Mouse (Mus musculus): Measurements from ENCODE around the gene Map3k5. TPM values are rescaled to one million over a fixed set of nuclear protein-coding genes. Genes with fewer than 3 reads are reported as not detected.

Gene Map3k5
- total and polyA plus RNA-seq, 3 experiments = 15.8 to 31.0 (median 27.6) TPM

- Histone ChIP-seq H3K9me3 (replicated peaks; ENCODE audit: low read length) (peaks cover 1% of the 10 kb centered on the region), H3K36me3 (replicated peaks in 1 of 2; ENCODE audit: control insufficient read depth in 1 of 2, insufficient read depth in 1 of 2, low read length in 1 of 2) (peaks cover 35 to 78% of the 10 kb centered on the region in 2 experiments), H3K79me2 (replicated peaks; ENCODE audit: control insufficient read depth, extremely low read depth, insufficient read depth, poor library complexity, severe bottlenecking) (no peaks in the 10 kb centered on the region), H3K4me3 (replicated peaks in 1 of 3; ENCODE audit: low read depth in 2 of 3, low read length in 2 of 3, poor library complexity in 1 of 3) (no peak overlapping the region), H3K9ac (ENCODE audit: insufficient read depth, low read depth) (no peak overlapping the region), H3K4me2 (ENCODE audit: insufficient read depth, low read depth, poor library complexity, severe bottlenecking) (no peak overlapping the region), H3K4me1 (ENCODE audit: control insufficient read depth in 1 of 2, insufficient read depth in 2 of 2) (no peaks in the 10 kb centered on the region), H3K27me3 (replicated peaks) (no peaks in the 10 kb centered on the region), H3K27ac (ENCODE audit: insufficient read depth, low read depth) (no peak overlapping the region)
- dilution Hi-C loops (cut with MboI; ENCODE audit: extremely low pct_ligation_motif_present, extremely low pct_unique_long_range_greater_than_20kb, low sequenced_read_pairs) = no loop called here
- in situ Hi-C loops (cut with MboI; ENCODE audit: low pct_ligation_motif_present, low pct_unique_long_range_greater_than_20kb, low sequenced_read_pairs) = no loop called here
- no peak for DNase-seq (ENCODE audit: extremely low read depth)
- TF ChIP-seq NRF1 (IDR thresholded peaks at IDR 0.05; ENCODE audit: low read depth, low read length) = no peak
- no peak for TF ChIP-seq MYC (IDR thresholded peaks at IDR 0.05; ENCODE audit: low read depth, low read length)
- no peak for TF ChIP-seq MXI1 (IDR thresholded peaks at IDR 0.05; ENCODE audit: low read depth, low read length)
- no peak for TF ChIP-seq MAZ (IDR thresholded peaks at IDR 0.05; ENCODE audit: low read depth, low read length)
- no peak for TF ChIP-seq KAT2A (IDR thresholded peaks at IDR 0.05; ENCODE audit: insufficient replicate concordance, low read length)
- TF ChIP-seq JUN (IDR thresholded peaks at IDR 0.05; ENCODE audit: insufficient read depth, low read depth, low read length) = no peak
- TF ChIP-seq HCFC1 (IDR thresholded peaks at IDR 0.05; ENCODE audit: low read depth, low read length) = no peak
- TF ChIP-seq UBTF (IDR thresholded peaks at IDR 0.05; ENCODE audit: low read depth, low read length) = no peak
- no peak for TF ChIP-seq EP300 (IDR thresholded peaks at IDR 0.05; ENCODE audit: low read length)
- TF ChIP-seq USF2 (conservative IDR thresholded peaks at IDR 0.05; ENCODE audit: low read depth, low read length) = no peak
- TF ChIP-seq TCF12 (IDR thresholded peaks at IDR 0.05; ENCODE audit: low read depth, low read length) = no peak
- TF ChIP-seq ZNF384 (IDR thresholded peaks at IDR 0.05; ENCODE audit: low read depth, low read length) = no peak
- TF ChIP-seq RCOR1 (conservative IDR thresholded peaks at IDR 0.05; ENCODE audit: low read depth, low read length) = no peak
Observed at GRCm38 (mm10) chr10:20087841-20088240, 153.6 kb downstream of the Map3k5 start.

DNA sequence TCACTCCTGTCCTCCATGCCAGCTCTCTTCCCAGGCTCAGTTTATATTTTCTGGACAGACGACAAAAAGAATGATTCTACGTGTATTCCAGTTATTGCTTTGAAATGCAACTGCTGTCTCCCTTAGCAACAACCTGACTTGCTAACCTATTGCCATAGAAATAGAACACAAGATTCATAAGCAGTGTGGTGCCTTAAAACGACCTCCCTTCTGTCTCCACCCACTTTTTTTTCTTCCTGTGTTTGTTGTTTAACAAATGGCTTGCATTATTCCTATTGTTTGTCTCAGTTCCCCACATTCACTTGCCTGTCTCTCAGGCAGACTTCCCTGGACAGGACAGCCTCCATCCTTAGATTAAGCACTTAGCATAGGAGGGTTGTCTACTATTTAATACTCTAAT lies 154.8 kb downstream of the Map3k5 start:
- in situ Hi-C loops (cut with MboI; ENCODE audit: low pct_ligation_motif_present, low pct_unique_long_range_greater_than_20kb, low sequenced_read_pairs) = no loop called here

More for the DNA sequence above, 154.8 kb downstream of the Map3k5 start:
- peaks cover 35 to 79% of the 10 kb centered on the region in 2 experiments for H3K36me3 ChIP-seq (replicated peaks in 1 of 2; ENCODE audit: control insufficient read depth in 1 of 2, insufficient read depth in 1 of 2, low read length in 1 of 2)
- no peak for TF ChIP-seq ZKSCAN1 (IDR thresholded peaks at IDR 0.05; ENCODE audit: borderline replicate concordance, low read depth, low read length)
- TF ChIP-seq MAFK (IDR thresholded peaks at IDR 0.05; ENCODE audit: insufficient replicate concordance, low read length) = no peak
- TF ChIP-seq NRF1 (IDR thresholded peaks at IDR 0.05; ENCODE audit: low read depth, low read length) = no peak
- TF ChIP-seq KAT2A (IDR thresholded peaks at IDR 0.05; ENCODE audit: insufficient replicate concordance, low read length) = no peak
- TF ChIP-seq IRF4 (IDR thresholded peaks at IDR 0.05; ENCODE audit: low read depth, low read length) = no peak
- TF ChIP-seq E2F4 (IDR thresholded peaks at IDR 0.05; ENCODE audit: insufficient replicate concordance, low read depth, low read length) = no peak
- no peak for TF ChIP-seq MAX (IDR thresholded peaks at IDR 0.05; ENCODE audit: low read length)
- TF ChIP-seq BHLHE40 (IDR thresholded peaks at IDR 0.05; ENCODE audit: low read depth, low read length) = no peak
- no peak for TF ChIP-seq ZC3H11A (IDR thresholded peaks at IDR 0.05; ENCODE audit: low read depth, low read length)
- no peak for TF ChIP-seq ZNF384 (IDR thresholded peaks at IDR 0.05; ENCODE audit: low read depth, low read length)
- no peak for TF ChIP-seq POLR2AphosphoS2 (IDR thresholded peaks at IDR 0.05; ENCODE audit: low read depth, low read length)
- no peak for TF ChIP-seq MAZ (IDR thresholded peaks at IDR 0.05; ENCODE audit: low read depth, low read length)
- TF ChIP-seq CHD1 (IDR thresholded peaks at IDR 0.05; ENCODE audit: low read depth, low read length) = no peak
- no peak for TF ChIP-seq HCFC1 (IDR thresholded peaks at IDR 0.05; ENCODE audit: low read depth, low read length)
- no peak overlapping the region for H3K27ac ChIP-seq (ENCODE audit: insufficient read depth, low read depth)
- no peak overlapping the region for H3K4me3 ChIP-seq (replicated peaks in 1 of 3; ENCODE audit: low read depth in 2 of 3, low read length in 2 of 3, poor library complexity in 1 of 3)
- no peaks in the 10 kb centered on the region for H3K9me3 ChIP-seq (replicated peaks; ENCODE audit: low read length)
- no peak for DNase-seq (ENCODE audit: extremely low read depth)
- no peaks in the 10 kb centered on the region for H3K4me1 ChIP-seq (ENCODE audit: control insufficient read depth in 1 of 2, insufficient read depth in 2 of 2)
- H3K4me2 ChIP-seq (ENCODE audit: insufficient read depth, low read depth, poor library complexity, severe bottlenecking) = no peak overlapping the region
- H3K79me2 ChIP-seq (replicated peaks; ENCODE audit: control insufficient read depth, extremely low read depth, insufficient read depth, poor library complexity, severe bottlenecking) = no peaks in the 10 kb centered on the region
- no peak overlapping the region for H3K9ac ChIP-seq (ENCODE audit: insufficient read depth, low read depth)
- dilution Hi-C loops (cut with MboI; ENCODE audit: extremely low pct_ligation_motif_present, extremely low pct_unique_long_range_greater_than_20kb, low sequenced_read_pairs) = no loop called here
- no peaks in the 10 kb centered on the region for H3K27me3 ChIP-seq (replicated peaks)

Data from CH12.LX (cell line).